Mouse (Mus musculus) cerebellum, adult 2 months (tissue): ENCODE measurements around the gene Fkbp7. TPM values are rescaled to one million over a fixed set of nuclear protein-coding genes. Genes with fewer than 3 reads are reported as not detected.
"Not testable (repeated sequence)": the region's sequence is repeated elsewhere in the genome, so short reads cannot be mapped to it uniquely, and the experiment has no call there.

ENCODE experiments used
- DNase-seq, 2 experiments: peaks; one replicate each; pipeline ENCODE4 v3.0.0; 2021
- H3K27ac ChIP-seq: fragments of 200-500 bp; 2 replicates; pipeline ENCODE4 v1.5.1; 2012; ENCODE audit warnings: low read length, control low read depth, inconsistent platforms; ENCODE audit not compliant: insufficient read depth
- H3K27me3 ChIP-seq: fragments of 200-500 bp; 2 replicates; pipeline ENCODE4 v1.6.1; 2012; ENCODE audit warnings: inconsistent platforms, mild to moderate bottlenecking, low read length, moderate library complexity; ENCODE audit not compliant: control insufficient read depth, insufficient read depth
- H3K4me1 ChIP-seq: fragments of 200-500 bp; 2 replicates; pipeline ENCODE4 v1.6.1; 2011; ENCODE audit warnings: low read length; ENCODE audit not compliant: control insufficient read depth, insufficient read depth
- H3K4me3 ChIP-seq: fragments of 200-500 bp; replicated peaks from 2 replicates; pipeline ENCODE3; 2011; ENCODE audit warnings: mild to moderate bottlenecking, low read depth, low read length, control low read depth; ENCODE audit not compliant: insufficient read depth
- CTCF ChIP-seq: fragments of 200-500 bp; IDR thresholded peaks from 2 replicates; pipeline ENCODE4 v1.5.1; 2011; ENCODE audit warnings: low read depth, mild to moderate bottlenecking, control low read depth, low read length, moderate library complexity, borderline replicate concordance; ENCODE audit not compliant: insufficient read depth
- POLR2A ChIP-seq: fragments of 200-500 bp; IDR thresholded peaks from 2 replicates; pipeline ENCODE4 v1.6.1; 2011; ENCODE audit warnings: low read length, control low read depth, borderline replicate concordance; ENCODE audit not compliant: insufficient read depth
- WGBS: fragments of 180-500 bp; shearing (Covaris S2); methylation state at CpG from one replicate; pipeline ENCODE4 v1.1.7; 2018; 5-methylcytosine and 5-hydroxymethylcytosine counted together
- polyA plus RNA-seq: library from polyadenylated mRNA; depleted of rRNA; stranded (reverse); fragments of >200 nt; gene quantifications from 2 replicates; pipeline ENCODE4 v1.2.3, GENCODE M21; 2012

Fkbp7 gene
- polyA plus RNA-seq, 1 experiment = 8.9 TPM

- Histone ChIP-seq H3K27ac (no peak overlapping the region), H3K27me3 (no peaks in the 10 kb centered on the region), H3K4me1 (no peaks in the 10 kb centered on the region), H3K4me3 (peak overlapping the region; percentile 80)
- 0% methylated on average over 32 of the region's 32 CpGs for WGBS
- TF ChIP-seq POLR2A (no peak), CTCF (no peak)
- no peak for DNase-seq
These were observed 25.5 kb downstream of the Fkbp7 start for GRCm38 (mm10) chr2:76647441-76647869.

DNA sequence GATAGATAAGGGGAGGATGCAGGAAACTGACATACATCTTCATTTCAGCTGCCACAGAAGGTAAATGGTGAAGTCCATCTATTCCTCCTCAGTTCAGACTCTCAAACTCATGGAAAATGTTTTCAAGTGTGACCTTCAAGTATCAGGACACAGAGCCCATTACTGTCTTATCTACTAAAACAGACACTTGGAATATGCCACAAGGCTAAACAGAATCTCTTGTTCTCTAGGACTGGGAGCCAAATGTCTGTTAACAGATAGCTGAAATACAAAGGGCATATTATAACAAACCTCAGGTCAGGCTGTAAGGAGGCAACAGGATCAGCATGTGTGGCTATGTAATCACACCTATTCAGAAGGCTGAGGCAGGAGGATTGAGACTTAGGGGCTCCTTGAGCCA lies 29.1 kb downstream of the Fkbp7 start:
- TF ChIP-seq CTCF (no peak), POLR2A (no peak)
- Histone ChIP-seq H3K4me1 (no peaks in the 10 kb centered on the region), H3K27ac (no peak overlapping the region), H3K4me3 (no peak overlapping the region), H3K27me3 (no peaks in the 10 kb centered on the region)
- no peak for DNase-seq

- Histone ChIP-seq H3K27me3 (no peaks in the 10 kb centered on the region), H3K4me3 (no peak overlapping the region), H3K27ac (no peak overlapping the region), H3K4me1 (no peaks in the 10 kb centered on the region)
- TF ChIP-seq CTCF (no peak), POLR2A (no peak)
- no peak for DNase-seq
- 95% methylated on average over 2 of the region's 2 CpGs for WGBS
These were observed 33.3 kb downstream of the Fkbp7 start for GRCm38 (mm10) chr2:76639637-76640036.

- no peak overlapping the region for H3K27ac ChIP-seq
- no peak for DNase-seq
- 52% methylated on average over 4 of the region's 4 CpGs for WGBS
These were observed 41.3 kb downstream of the Fkbp7 start for GRCm38 (mm10) chr2:76631600-76631999.

DNA sequence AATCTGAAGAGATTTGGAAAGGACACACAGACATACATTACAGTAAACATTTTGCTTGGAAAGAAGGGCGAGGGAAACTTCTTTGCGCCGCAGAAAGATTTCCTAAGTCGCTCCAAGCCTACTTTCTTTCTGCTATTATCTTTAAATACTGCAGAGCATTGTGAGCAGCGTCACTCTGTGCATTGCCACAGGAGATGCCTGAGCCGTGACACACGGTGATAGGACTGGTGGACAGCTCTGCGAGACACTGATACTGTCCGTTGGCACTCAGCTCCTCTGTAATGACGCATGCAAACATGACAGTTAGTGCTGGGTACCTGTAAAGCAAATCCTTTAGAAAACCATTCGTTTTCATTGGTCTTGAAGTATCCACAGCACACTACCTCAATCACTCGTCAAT lies 42.6 kb downstream of the Fkbp7 start:
- WGBS = 97% methylated on average over 12 of the region's 12 CpGs

More at GRCm38 (mm10) chr2:76631600-76631999, 41.3 kb downstream of the Fkbp7 start:
- H3K4me1 ChIP-seq = no peaks in the 10 kb centered on the region
- H3K4me3 ChIP-seq = no peak overlapping the region
- no peaks in the 10 kb centered on the region for H3K27me3 ChIP-seq
- TF ChIP-seq POLR2A = no peak
- no peak for TF ChIP-seq CTCF

GRCm38 (mm10) chr2:76622316-76622715 lies 50.6 kb downstream of the Fkbp7 start:
- not testable (repeated sequence) for DNase-seq, H3K27ac ChIP-seq, H3K4me1 ChIP-seq, H3K4me3 ChIP-seq, H3K27me3 ChIP-seq
- WGBS = 95% methylated on average over 2 of the region's 2 CpGs

More for the DNA sequence above, 42.6 kb downstream of the Fkbp7 start:
- Histone ChIP-seq H3K4me3 (no peak overlapping the region), H3K27me3 (no peaks in the 10 kb centered on the region), H3K27ac (no peak overlapping the region), H3K4me1 (no peaks in the 10 kb centered on the region)
- TF ChIP-seq CTCF = no peak
- TF ChIP-seq POLR2A = no peak
- DNase-seq = no peak

DNA sequence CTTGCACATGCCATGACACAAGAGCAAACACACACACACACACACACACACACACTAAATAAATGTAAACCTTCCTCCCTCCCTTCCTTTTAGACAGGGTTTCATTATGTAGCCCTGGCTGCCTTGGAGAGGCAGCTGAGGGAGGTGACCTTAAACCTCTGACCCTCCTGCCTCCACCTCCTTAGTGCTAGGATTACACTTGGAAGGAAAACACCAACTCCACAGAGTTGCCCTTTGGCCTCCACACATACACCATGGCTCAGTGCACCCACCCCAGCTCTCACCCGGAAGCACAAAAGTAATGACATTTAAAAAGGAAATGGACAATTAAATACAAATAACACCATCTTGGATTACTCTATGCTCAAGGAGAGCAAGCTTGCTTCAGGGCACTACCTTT lies 51.2 kb downstream of the Fkbp7 start:
- TF ChIP-seq CTCF (no peak), POLR2A (no peak)
- no peak for DNase-seq
- no peak overlapping the region for H3K4me3 ChIP-seq
- no peaks in the 10 kb centered on the region for H3K27me3 ChIP-seq
- WGBS = 90% methylated on average over 1 of the region's 1 CpGs
- no peaks in the 10 kb centered on the region for H3K4me1 ChIP-seq
- H3K27ac ChIP-seq = no peak overlapping the region

- 90% methylated on average over 5 of the region's 5 CpGs for WGBS
These were observed 52.7 kb downstream of the Fkbp7 start for GRCm38 (mm10) chr2:76620188-76620587.

More at GRCm38 (mm10) chr2:76620188-76620587, 52.7 kb downstream of the Fkbp7 start:
- H3K27me3 ChIP-seq = no peaks in the 10 kb centered on the region
- no peaks in the 10 kb centered on the region for H3K4me1 ChIP-seq
- no peak for TF ChIP-seq CTCF
- no peak for TF ChIP-seq POLR2A
- no peak for DNase-seq
- H3K27ac ChIP-seq = no peak overlapping the region
- H3K4me3 ChIP-seq = no peak overlapping the region
